Mouse (Mus musculus): Measurements from ENCODE around the gene Fnip2.

Fnip2 gene

DNA sequence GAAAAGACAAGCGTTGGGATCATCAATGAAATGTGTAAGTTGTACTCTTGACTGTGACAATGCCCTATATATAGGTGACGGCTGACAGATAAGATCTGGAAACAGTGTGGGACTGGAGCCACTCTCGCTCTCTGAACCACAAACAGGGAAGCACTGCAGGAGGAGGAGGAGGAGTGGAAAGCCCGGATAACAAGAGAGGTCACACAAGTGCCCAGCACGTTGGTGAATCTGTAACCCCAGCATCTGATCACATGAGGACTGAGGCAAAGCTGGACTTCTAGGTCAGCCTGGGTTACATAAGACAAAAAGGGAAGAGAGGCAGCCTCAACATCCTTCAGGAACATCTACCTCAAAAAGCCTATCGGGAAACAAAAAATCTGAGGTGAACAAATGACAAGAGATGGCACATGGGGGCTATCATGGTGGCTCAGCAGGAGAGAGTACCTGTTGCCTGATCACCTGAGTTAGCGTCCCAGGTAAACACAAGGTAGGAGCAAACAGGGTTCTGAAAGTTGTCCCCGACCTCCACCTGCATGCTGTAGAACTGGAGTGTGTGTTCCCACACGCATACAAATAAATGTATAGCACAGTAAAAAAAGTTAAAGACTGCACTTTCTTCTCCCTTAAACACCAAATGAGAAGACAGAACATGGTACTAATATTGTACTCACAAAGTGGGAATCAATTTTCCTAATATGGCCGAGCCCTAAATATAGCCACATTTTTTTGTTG, 2.6 kb downstream of the Fnip2 start:
- no peak for DNase-seq (ENCODE audit: low spot score)

DNA sequence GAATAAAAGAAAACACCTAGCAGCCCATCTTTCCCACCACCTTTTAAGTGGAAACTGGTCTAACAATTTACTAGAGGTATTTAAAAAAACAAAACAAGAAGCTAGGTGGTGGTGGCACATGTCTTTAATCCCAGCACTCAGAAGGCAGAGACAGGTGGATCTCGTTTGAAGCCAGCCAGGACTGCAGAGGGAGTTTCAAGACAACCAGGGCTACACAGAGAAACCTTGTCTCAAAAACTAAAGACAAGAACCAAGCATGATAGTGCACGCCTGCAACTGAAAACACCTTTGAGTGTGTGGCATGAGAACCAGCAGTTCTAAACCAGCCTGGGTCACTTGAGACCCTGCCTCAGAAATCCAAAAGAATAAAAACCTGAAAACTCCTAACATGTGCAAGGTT, 4.1 kb downstream of the Fnip2 start:
- no peak for DNase-seq (ENCODE audit: low spot score)

DNA sequence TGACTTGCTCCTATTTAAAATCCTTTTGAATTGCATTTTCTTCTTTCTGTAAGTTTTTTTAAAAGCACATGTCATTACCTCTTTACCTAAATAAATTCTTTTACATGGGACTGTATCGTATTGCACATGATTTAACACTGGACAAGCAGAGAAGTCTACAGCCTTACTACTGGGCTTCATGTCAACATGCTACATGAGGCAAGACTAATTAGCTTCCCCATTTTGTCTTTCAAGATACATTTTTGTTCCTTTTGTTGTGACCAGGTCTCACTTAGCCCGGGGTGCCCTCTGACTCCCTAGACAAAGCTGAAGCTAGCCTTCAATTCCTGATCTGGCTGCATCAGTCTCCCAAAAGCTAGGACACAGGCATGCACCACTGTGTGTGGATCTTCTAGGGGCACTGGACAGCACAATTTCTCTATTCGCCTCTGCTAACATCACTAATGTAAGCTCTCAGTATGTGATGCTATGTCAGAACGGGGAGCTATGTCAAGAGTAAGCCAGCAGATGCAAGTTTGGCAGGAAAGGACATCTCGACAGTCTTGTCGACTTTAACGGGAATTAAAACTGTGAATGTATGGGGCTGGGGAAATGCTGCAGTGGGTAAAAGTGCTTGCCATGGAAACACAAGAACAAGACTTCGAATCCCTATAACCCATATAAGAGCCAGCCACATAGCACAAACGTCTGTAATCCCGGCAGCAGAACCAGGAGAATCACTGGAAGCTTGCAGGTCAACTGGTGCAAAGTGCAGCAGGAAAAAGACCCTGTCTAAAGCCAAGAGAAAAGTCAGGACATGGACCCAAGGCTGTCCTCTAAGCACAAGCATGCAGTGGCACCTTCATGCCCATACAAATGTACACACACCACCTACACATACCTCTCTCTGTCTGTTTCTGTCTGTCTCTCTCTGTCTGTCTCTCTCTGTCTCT, 5.5 kb downstream of the Fnip2 start:
- no peak for DNase-seq (ENCODE audit: low spot score)

DNA sequence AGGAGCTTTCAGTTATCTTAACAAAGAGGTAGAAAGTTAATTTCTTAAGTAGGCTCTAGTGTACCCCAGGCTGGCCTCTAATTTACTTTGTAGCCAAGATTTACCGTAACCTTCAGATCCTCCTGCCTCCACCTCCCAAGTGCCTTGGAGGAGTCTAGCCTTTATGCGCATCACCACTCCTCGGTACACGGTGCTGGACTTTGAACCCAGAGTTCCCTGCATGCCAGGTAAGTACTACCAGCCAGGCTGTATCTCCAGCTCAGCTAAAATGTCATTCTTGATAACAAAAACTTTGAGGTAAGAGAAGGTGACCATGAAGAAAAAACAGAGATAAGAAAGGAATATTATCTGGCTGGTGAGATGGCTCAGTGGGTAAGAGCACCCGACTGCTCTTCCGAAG, 7.0 kb downstream of the Fnip2 start:
- no peak for DNase-seq (ENCODE audit: low spot score)

DNA sequence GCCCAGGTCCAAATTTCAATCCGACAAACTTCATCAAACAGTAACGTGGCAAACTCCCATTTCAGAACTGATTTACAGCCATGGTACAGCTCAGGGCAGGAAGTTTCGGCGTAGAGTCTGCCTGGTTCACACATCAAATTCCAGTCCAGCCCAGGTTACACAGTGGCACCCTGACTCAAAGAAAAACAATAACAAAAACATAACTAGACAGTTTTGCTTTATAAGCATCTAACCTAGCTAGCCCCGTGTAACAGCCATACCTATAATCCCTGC, 7.9 kb downstream of the Fnip2 start:
- no peak for DNase-seq (ENCODE audit: low spot score)

DNA sequence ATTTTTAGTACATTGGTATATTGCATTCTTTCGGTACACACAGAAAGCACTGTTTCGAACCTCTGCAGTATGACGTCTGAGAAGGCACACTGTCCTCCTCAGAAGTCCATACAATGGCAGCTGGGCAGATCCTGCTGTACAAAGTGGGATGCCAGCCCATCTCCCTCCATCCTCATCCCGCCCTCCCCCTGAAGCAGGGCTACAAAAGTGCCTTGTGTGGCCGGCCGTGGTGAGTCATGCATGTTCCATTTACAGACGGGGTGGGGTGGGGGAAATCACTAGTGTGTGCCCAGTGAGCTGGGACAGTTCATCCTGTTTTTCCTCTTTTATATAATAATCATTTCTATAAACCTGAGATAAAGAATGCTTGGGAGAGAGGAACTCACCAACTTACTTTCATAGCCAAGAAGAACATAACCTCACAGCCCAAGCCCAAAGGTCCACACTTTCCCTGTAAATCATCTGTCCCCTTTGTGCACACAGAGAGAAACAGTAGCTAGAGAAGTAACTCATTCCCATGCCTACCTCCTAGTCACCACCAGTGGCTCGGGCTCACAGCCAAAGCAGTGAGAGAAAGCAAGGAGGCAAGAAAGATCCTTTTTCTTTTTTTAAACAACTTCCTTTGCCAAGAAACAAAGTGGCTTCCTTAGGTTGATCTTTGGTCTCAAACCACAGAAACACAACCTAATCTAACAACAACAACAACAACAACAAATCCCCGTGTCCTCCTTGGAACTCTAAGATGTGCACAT, 8.4 kb downstream of the Fnip2 start:
- DNase-seq (ENCODE audit: low spot score): no peak

DNA sequence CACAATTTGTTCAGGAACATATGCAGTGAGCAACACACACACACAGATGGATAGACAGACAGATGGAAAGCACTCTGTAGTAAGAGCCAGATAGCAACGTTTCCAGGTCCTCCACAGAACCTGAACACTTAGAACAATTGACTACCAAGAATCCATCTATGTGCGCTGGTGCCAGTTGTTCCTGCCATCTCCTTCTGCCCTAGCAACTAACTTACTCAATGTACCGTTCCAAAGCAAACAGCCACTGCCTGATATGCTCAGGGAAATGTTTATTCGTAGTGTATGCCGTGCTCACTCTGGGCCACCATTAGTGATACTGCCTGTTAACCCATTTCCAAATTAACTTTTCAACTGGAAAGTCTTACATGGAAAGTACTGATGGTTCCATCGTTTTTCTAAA, 12.5 kb downstream of the Fnip2 start:
- DNase-seq (ENCODE audit: low spot score): no peak

DNA sequence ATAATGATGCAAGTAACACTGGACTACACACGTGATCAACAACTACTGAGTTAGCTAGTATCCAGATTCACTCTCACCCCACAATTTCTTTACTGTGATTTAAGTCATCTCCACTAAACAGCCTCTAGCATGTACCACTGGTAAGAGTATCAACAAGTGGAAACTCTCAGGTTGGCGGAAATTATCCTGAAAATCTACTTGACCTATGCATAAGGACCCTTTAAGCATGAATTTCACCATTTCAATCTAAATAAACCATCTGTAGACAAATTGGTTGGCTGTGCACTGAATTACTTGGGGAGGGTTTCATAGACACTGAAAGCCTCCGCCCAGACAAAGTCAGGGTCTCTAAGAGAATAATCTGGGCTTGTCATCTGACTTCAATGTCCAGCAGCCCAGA, 13.8 kb downstream of the Fnip2 start:
- DNase-seq (ENCODE audit: low spot score): no peak

DNA sequence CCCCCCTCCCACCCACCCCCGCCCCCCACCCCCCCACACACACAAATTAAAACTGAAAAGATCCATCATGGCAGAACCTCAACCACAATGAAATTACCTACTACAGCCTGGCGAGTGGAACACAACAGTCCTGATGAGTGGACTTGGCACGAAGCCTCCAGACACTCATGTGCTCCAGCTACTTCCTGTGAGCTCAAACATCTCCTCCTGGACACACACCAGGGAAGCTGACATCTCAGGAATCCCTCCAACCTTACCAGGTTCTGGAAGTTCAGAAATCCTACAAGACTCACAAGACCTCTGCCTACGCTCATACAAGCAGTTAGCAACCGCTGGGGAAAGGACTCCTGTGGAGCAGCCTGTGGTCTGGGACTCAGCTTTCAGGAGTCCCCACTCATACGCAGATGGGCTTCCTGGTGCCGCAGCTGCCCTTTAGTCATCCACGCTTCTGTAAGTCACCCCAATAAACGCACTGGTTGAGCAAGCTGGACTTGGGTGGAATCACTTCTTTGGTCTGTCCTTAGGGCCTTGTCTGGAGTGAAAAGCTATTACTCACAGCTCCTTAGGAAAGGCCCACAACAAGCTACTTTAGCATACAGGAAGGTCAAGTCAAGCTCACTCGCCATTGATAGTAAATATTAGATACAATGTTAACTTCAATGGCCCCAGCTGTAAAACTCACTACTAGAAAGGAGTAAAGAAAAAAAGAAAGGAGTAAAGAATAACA, 15.6 kb downstream of the Fnip2 start:
- no peak for DNase-seq (ENCODE audit: low spot score)

DNA sequence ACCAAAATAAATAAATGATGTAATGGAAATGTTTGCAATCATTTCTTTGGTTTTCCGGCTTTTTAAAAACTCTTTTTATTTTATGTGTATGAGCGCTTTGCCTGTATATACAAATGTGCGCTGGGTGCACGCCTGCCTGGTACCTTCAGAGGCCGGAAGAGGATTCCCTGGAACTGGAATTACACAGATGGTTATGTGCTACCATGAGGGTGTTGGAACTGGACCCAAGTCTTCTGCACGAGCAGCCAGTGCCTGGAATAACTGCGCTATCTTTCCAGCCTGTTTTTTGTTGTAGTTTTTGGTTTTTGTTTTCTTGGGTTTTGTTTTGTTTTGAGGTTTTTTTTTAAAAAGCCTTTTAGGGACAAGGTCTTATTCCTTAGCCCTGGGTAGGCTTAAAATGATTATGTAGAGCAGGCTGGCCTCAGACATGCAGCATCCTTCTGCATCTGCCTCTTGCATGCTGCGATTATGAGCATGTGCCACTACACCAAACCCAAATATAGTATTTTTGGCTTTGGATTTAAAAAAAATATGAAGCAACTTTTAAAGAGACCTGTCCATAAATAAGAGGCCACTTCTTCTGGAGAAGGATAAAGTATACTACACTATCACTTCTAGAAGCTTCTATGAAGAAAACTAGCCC, 17.7 kb downstream of the Fnip2 start:
- DNase-seq (ENCODE audit: low spot score): no peak

DNA sequence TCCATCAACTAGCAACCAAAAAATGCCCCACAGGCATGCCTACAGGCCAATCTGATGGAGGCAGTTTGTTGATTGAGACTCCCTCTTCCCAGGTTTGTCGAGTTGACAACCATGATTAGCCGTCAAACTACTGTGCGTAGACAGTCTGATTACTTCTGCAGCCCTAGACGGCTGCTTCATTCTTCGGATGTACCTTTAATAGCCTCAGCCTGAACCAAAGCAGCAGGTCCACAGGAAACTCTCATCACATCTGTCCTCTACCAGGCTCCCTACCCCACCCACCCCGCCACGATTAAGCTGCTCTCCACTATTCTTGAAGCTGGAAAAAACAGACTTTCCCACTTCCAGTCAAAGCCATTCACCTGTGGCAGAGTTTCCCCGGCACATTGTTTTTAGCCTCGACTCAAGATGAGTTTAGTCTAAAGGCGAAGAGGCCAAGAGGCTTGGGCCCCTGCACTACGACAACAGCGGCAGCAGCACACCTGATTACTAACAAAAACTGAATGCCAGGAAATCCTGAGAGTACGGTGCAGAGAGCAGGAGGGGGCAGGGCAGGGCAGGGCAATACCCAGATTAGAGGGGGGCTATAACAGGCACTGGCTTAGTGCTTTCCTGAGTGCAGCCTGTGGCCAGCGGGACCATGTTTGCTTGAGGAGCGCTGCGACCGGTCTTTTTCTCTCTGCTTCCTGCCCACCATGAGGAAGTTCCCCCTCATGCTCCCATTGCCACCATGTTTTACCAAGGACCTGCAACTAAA, 18.7 kb downstream of the Fnip2 start:
- no peak for DNase-seq (ENCODE audit: low spot score)

DNA sequence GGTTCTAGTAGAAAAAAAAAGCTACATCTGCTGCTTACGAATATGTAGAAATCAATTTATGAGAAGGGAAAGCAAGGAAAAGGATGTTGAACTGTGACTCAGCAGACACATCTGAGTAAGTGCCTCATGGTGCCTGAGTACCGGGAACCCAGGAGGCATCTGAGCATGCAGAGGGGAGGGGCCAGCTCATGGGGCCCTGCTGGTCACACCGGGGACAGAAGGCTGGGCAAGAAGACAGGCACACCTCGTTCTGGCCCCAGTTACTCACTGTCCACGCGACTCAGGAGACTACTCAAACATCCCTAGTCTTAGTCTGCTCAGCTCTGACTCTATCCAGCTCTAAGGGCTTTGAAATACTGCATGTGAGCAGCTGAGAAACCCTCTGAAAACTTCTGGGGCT, 25.0 kb downstream of the Fnip2 start:
- no peak for DNase-seq (ENCODE audit: low spot score)

DNA sequence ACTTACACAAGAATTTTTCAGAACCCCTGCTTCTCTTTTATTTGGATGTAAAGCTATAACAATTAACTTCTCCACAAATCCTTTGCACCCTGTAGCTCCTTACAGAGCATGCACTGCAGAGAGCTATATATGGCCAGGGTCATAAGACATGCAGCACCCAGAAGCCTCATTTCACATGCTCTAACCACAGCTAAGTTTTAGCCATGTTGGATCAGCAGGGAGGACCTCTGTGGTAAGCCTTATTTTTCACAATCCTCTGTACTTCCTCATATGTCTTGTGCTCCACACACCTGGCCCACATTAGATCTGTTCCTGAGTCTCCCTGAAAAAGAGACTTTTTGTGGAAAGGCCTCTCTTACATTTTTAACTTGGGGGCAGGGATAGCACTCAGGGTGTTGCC, 27.9 kb downstream of the Fnip2 start:
- DNase-seq (ENCODE audit: low spot score): no peak

DNA sequence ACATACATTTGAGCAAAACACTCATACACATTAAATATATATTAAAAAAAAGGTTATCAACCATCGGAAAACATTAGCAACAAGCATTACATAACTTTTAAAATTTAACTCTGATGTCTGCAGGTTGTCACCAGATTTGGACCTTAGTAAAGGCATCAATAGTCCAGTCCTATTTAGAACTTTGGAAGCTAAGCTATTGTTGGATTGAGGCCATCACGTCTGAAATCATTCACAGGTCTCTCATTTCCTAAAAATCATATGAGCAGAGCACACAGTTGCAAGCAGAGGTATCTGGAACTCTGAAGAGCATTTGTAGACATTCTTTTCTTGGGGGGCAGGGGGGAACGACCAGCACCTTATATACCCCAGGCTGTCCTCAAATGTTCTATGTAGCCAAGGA, 28.5 kb downstream of the Fnip2 start:
- no peak for DNase-seq (ENCODE audit: low spot score)

DNA sequence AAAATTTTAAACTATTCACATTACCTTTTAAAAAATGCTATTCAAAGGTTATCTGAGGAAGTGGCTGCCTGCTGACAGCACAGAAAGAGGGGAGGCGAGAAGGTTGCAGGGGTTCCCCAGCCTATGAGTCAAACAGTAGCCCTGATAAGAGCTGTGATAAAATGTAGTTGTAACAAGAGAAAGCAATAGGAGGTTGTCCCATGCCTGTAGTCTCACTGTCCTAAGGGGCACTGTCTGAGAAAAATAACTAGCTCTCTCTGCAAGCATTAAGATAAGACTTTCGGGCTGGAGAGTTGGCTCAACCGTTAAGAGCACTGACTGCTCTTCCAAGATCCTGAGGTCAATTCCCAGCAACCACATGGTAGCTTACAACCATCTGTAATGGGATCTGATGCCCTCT, 29.3 kb downstream of the Fnip2 start:
- DNase-seq (ENCODE audit: low spot score): no peak

DNA sequence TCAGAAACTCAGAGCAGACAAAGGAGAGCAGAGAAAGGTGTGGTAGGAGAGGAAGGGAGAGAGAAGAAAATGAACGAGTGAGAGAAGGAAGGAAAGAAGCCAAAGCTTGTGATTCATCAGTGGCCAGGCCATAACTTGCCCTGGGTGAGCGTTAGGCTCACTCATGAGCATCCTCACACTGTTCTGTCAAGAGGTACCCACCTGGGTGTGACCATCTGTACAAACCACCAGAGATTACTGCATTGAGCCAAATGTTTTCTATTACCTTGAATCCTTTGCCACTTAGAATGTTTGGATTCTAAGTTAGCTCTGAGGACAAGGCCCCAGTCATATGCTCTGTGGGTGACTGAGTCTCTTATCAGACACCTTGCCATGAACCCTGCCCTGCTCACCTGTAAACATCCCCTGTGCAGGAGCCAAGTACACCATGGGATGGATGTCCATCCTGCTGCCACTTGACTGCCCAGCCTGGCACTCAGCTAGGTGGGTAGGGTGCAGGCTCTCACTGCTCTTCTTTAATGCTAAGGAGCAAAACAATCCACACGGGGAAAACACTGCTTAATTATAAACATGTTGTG, 29.9 kb downstream of the Fnip2 start:
- no peak for DNase-seq (ENCODE audit: low spot score)

DNA sequence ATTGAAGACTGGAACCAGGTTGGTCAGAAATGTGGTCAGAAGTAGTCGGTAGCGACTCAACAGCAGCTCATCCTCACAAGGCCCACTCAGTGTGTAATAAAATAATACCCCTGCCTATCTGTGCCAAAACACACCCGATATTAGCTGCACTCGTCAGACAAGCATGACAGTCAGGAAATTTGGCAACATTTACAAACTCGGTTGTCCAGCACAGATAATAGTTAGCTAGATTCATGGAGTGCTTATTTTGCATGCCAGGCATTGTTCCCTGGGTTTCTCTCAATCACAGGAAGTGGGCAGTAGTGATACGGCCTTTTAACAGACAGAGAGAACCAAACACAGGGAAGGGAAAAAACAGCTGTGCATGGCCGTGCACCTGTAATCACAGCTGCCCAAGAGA, 30.6 kb downstream of the Fnip2 start:
- DNase-seq (ENCODE audit: low spot score): no peak

DNA sequence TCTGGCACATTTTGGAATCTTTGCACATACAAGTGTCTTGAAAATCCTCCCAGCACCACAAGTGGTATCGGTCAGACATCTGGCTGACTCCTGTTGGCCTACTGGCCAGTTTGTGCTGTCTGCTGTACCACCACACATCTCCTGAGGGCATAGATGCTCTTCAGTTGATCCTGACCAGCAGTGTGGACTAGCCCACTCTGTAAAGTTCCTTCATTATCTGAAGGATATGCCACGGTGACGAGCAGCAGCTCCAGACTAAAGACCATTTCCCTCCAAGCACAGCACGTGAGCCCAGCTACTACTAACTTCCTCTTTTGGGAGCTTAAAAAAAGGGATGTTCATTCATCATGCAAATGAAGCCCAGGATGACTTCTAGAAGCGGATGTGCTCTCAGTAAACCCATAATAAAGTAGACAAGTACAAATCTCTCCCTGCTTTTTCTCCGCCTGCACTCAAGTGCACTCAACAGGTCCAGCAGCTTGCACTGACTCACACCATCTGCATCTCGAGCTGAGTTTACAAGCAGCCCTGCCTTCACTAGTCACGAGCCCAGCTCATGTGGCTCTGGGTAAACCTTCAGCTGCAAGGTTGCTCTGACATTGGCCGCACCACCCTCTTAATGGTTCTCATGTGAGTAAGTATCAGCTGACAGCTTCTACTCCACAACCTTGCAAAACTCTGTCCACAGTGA, 35.9 kb downstream of the Fnip2 start:
- DNase-seq (ENCODE audit: low spot score): peak; percentile 36

DNA sequence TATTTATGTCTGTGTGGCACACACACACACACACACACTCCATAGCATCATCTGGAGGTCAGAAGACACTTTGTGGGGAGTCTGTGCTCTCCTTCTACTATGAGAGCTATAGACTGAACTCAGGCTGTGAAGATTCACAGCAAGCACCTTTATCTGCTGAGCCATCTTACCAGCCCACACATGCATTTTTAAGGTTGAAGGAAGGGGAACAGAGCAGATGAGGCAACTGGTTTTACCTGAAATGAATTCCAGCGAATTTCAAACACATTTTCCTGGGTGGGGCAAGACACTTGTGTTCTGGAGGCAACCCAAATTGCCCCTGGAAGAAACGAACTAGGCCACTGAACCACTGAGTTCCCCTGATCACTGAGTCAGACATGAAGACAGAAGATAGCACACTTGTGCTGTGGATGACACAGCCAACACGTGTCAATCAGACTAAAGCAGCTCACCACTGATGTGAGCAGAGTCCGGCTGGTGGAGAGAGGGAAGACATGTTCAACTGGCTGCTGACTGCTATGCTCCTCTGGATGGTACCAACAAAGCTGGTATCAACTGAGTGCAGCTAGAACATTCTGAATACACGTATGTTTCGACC, 38.0 kb downstream of the Fnip2 start:
- DNase-seq (ENCODE audit: low spot score): no peak

DNA sequence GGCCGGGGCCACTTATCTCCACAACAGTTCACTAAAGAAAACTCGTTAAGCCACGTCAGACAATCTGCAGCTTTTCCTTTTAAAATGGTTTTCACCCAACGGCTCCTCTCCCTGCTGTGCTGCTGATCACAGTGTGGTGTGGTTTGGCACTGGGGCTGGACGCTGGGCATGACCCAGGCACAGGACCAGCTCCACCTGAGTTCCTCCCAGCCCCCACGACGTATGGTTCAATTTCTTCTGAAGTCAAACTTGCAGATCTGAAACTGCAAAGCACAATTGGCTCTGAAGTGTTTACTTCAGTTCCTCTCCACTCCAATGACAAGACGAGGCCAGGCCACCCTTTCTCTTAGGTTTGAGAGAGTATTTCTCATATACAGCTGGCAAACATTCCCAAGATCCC, 39.1 kb downstream of the Fnip2 start:
- no peak for DNase-seq (ENCODE audit: low spot score)

All from urinary bladder, postnatal 25 days (tissue).